Mouse (Mus musculus) cerebellum, adult (tissue): ENCODE results near the gene Asb1.

Experiments
- ATAC-seq: cut with Nextera tagmentation; 2 replicates; pipeline ENCODE4 v1.9.2; 2017; ENCODE audit warnings: mild to moderate bottlenecking, moderate library complexity, mixed read lengths; ENCODE audit not compliant: insufficient number of reproducible peaks, low FRiP score, low TSS enrichment

Asb1 gene

DNA sequence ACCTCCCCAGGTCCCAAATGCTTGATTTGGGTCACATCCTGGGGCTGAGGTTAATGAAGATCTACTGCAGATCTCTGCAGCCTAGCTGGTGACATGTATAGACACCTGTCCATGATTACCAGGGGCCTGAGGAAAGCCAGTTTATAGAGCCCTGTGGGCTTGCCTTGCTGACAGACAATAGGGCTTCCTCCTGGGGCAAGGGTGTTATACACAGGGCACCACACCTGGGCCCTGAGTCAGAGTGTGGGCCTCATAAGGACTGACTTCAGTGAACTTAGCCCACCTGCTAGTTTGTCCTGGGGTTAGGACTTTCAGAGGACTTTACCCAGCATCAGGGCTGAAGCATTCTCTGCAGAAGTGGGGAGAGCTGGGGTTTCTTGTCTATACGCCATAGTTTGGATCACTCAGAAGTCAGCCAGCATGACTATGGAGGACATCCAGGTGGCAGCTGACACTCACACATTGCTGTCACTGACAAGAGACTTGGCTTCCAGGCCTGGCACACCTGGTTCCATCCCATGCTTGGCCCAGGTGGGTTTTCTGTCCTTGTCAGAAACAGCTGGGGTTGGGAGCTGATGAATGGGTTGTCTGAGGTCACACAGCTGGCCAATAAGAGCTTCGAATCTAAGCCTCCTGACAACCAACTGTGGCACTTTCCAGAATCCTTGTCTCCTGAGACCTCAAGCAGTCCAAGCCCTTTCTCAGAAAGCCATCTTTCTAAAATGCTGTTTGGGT is 61.2 kb downstream of the Asb1 start:
- no peak for ATAC-seq

DNA sequence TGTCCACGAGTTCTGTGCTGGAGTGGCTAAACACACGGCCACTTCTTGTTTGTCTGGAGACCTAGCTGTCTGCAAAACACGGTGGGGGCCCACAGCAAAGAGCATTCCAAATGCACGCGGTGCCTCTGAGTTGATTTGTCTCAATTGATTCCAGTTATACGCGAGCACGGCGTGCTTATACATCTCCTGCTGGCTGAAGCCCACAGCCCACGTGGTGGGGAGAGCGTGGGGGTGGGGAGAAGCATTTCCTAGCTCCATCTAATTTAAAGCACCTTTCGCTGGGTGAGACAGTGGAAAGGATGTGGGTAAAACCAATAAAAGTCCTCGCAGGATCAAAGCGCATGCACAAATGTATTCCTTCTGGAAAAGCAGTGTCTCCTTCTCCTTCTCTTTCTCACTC is 65.3 kb downstream of the Asb1 start:
- ATAC-seq: no peak

- ATAC-seq: no peak
Measured at GRCm38 (mm10) chr1:91606701-91607100, 66.4 kb downstream of the Asb1 start.

GRCm38 (mm10) chr1:91607141-91607540 is 66.8 kb downstream of the Asb1 start:
- no peak for ATAC-seq
